Mouse (Mus musculus): ENCODE measurements around the gene Hoxd11.

Hoxd11 gene

GRCm38 (mm10) chr2:74663291-74663925 is 15.9 kb upstream of the Hoxd11 start:
- CTCF ChIA-PET = no interaction called here

DNA sequence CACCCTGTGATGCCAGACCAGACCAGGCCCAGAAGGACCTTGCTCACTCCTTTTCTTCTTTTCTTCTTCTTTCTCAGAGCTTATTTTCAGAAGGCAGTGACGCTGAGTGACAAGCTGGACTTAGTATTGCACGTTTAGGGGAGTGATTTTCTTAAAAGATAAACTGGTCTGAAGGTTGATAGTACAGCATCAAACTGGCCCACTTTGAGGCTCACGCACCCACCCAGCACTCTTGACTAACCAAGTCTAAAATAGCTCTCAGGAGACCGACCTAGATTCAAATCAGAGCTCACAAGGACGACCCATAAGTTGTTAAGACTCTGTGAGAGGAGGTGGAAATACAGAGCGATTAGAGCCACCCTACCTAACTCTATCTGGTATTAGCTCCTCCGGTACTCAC is 12.9 kb upstream of the Hoxd11 start:
- CTCF ChIA-PET = no interaction called here

DNA sequence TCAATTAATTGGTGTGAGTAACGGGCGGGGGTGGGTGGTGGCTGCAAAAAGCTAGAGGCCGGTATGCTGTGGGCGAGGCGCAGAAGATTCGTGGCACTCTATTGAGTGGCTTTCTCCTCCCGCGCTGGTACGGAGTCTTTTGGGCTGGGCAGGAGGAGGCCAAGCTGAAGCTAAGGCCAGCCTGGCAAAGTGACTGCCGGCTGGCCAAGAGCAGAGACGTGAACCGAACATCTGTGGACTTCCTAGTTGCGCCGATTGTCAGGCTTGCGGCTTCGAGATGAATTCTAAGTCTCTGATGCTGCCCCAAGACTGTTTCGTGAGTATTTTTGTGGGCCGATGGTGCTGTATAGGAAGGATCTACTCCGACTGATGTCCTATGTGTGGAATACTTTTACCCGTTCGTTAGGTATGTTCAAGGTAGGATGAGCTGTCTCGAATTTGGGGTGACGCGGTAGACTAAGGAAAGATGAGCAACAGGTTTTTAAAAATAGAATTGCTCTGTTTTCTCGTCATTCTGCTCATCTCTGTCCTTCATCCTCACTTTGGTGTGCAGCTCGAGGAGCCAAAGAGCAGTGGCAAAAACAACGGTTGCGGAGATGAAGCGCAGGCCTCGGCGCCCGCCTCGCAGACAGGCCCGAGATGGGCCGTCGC is 12.0 kb upstream of the Hoxd11 start:
- CTCF ChIA-PET = no interaction called here

GRCm38 (mm10) chr2:74667842-74668357 is 11.5 kb upstream of the Hoxd11 start, which contains the start of gene Hoxd13:
Gene Hoxd13, plus strand, starts transcription at chr2:74668310.
- CTCF ChIA-PET = no interaction called here

DNA sequence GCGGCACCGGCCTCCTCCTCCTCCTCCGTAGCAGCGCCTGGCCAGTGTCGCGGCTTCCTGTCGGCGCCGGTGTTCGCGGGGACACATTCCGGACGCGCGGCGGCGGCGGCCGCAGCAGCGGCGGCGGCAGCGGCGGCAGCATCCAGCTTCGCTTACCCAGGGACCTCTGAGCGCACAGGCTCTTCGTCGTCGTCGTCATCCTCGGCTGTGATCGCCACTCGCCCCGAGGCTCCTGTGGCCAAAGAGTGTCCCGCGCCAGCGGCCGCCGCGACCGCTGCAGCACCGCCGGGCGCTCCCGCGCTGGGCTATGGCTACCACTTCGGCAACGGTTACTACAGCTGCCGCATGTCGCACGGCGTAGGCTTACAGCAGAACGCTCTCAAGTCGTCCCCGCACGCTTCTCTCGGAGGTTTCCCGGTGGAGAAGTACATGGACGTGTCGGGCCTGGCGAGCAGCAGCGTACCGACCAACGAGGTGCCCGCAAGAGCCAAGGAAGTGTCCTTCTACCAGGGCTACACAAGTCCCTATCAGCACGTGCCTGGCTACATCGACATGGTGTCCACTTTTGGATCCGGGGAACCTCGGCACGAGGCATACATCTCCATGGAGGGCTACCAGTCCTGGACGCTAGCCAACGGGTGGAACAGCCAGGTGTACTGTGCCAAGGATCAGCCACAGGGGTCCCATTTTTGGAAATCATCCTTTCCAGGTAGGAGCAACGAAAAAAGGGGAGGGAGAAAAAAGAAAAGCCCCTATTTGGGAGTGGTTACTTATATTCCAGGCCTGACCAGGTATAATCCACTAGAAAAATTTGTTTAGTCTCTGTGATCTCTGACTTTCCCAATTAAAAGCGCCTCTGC is 10.8 kb upstream of the Hoxd11 start:
- CTCF ChIA-PET = no interaction called here

DNA sequence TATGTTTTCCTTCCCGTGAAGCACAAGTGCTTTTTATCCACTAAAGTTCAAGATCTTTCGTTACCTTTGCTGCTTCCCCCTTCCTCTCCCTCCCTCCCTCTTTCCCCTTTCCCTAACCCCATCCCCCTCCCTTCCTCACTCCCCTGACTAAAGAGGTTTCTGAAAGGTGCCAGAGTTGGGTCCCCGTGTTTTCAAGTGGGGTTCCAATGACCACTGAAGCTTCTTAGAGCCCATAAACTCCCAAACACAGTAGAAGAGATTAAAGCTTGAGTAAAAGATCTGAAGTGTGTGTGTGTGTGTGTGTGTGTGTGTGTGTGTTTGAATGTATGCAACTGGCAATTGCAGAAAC is 10.2 kb upstream of the Hoxd11 start:
- CTCF ChIA-PET = interaction anchor here (0.8 kb wide), 1 partner anchor 17 kb away, joined by 3 read pairs; no protein-coding TSS in a partner anchor

DNA sequence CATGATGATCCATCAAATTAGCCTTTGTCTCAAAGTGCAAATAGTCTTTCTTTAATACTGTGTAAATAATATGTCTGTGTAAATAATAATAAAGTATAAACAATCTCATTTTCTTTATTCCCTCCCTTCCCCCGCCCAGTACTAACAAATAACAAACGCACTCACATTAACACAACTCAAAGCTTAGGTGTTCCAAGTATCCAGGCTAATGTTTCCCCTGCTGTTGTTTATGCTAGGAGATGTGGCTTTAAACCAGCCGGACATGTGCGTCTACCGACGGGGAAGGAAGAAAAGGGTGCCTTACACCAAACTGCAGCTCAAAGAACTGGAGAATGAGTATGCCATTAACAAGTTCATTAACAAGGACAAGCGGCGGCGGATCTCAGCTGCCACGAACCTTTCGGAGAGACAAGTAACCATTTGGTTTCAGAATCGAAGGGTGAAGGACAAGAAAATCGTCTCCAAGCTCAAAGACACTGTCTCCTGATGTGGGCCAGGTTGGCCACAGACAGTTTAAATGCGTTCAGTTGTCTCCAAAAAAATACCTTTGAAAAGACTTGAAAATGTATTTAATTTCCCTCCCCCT is 9.6 kb upstream of the Hoxd11 start:
- CTCF ChIA-PET = interaction anchor here (0.8 kb wide), 1 partner anchor 18 kb away, joined by 3 read pairs; no protein-coding TSS in a partner anchor

DNA sequence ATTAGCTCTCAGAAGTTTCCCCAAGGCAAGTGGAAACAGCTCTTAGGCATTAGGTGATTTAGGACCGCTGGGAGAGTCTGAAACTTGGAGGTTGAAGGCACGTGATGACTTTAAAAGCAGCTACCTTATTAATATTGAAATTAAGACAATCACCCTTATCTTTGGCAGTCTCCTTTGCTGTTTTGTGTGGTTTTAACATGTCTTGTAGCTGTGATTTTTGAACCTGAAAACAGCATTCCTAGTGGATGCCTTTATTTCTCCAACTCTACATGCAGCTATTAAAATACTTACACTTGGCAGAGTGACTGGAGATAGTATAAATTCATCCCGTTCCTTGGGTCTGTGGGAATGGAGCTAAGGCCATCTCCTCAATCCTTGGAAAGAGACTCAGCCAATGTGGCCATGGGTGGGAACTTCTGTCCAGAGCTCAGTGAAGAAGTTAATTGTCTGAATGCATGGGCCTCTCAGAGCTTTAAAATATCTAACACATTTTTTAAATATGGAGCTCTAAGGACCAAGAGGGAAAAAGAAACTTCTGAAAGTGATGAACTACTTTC is 8.6 kb upstream of the Hoxd11 start:
- CTCF ChIA-PET = interaction anchor here (0.6 kb wide), 1 partner anchor 16 kb away, joined by 3 read pairs; no protein-coding TSS in a partner anchor

- CTCF ChIA-PET = no interaction called here
Measured at GRCm38 (mm10) chr2:74671847-74672246, 7.5 kb upstream of the Hoxd11 start.

DNA sequence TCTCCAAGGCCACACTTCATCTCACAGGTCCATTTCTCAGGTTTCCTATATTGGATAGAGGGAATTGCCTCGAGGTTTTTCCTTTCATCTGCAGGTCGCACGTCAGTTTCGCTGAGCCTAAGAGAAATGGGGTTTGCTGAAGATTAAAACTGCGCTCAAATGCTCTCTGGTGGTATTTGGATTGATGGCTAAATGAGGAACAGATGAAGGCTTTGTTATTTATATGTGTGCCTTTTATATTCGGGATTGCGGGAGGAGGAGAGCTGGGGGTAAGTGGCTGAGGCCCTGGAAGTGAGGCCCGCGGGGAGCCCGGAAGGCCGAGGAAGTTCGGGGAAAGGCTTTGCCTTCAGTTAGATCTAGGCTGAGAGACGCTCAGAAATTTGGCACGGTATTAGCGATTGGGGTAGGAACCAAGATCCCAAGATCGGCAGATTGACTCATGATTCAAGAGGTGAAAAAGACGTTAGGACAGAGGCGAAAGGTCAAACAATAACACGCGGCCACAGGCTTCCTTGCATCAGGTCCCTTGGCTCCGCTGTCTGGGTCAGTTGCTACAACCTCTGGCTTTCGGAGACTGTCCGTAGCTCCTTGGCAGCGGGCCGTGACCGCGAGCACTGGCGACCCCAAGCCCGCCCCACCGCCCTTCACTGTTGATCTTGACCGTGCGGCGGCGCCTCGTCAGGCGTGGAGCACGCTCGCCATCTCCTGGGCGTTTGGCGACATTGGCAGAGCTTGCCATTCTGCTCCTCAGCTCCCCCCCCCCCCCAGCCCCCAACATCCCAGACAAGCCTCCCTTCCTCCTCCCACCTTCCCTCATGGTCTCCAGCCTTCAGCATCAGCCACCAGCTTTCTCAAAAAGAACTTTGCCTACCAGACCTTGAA is 6.6 kb upstream of the Hoxd11 start:
- CTCF ChIA-PET = no interaction called here

GRCm38 (mm10) chr2:74673835-74674425 is 5.4 kb upstream of the Hoxd11 start:
- CTCF ChIA-PET = no interaction called here

GRCm38 (mm10) chr2:74674881-74675665 is 4.3 kb upstream of the Hoxd11 start, which contains the start of gene Hoxd12:
Gene Hoxd12, plus strand, starts transcription at chr2:74675013.
- CTCF ChIA-PET = interaction anchor here (0.6 kb wide), 1 partner anchor 25 kb away, joined by 6 read pairs; no protein-coding TSS in a partner anchor

GRCm38 (mm10) chr2:74675666-74676282 is 3.6 kb upstream of the Hoxd11 start:
- CTCF ChIA-PET = no interaction called here

- CTCF ChIA-PET = interaction anchor here (0.5 to 0.7 kb wide), 2 partner anchors 12 to 754 kb away, joined by 3 to 4 read pairs; no protein-coding TSS in a partner anchor
Measured at GRCm38 (mm10) chr2:74676376-74677052, 2.8 kb upstream of the Hoxd11 start.

GRCm38 (mm10) chr2:74677106-74677505 is 2.3 kb upstream of the Hoxd11 start:
- CTCF ChIA-PET = interaction anchor here (0.5 to 0.7 kb wide), 2 partner anchors 13 to 755 kb away, joined by 3 to 4 read pairs; no protein-coding TSS in a partner anchor

DNA sequence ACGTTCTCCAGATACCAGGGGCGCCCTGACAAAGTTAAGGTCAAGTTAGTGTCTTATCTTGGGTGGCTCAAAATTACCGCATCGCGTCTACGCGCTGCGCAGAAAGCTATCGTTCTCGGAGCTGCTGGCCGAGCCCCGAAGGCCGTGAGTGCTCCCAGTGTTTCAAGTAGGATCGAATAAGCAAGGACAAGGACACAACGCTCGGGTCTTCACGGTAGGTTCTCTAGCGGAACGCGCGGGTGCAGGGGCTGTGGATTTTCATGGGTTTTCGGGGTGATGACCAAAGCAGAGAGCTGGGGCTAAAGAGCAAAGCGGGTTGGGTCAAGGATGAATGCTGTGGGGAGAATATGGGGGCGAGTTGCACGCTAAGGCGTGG is 227 bp downstream of the Hoxd11 start:
- CTCF ChIA-PET = no interaction called here

DNA sequence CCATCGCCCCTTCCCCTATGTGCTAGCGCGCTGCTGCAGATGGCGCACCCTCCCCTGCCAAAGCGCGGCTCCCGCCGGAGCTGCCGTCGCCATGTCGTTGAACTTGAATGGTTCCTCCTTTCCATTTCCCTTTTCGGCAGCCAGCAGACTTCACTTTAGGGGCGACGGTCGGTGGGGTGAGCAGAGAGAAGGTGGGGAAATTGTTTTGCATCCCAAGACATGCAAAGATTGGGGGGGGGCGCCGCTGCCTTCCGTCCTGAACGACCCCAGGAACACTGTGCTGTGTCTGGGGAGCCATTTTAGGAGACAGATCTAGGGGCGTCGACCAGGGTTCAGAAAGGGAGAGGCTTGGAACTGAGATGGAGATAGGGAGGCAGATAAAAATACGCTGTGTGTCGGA is 623 bp downstream of the Hoxd11 start:
- CTCF ChIA-PET = interaction anchor here (0.6 kb wide), 1 partner anchor 23 kb away, joined by 6 read pairs; no protein-coding TSS in a partner anchor
